Mouse (Mus musculus): ENCODE measurements around the gene Cd28.

DNA sequence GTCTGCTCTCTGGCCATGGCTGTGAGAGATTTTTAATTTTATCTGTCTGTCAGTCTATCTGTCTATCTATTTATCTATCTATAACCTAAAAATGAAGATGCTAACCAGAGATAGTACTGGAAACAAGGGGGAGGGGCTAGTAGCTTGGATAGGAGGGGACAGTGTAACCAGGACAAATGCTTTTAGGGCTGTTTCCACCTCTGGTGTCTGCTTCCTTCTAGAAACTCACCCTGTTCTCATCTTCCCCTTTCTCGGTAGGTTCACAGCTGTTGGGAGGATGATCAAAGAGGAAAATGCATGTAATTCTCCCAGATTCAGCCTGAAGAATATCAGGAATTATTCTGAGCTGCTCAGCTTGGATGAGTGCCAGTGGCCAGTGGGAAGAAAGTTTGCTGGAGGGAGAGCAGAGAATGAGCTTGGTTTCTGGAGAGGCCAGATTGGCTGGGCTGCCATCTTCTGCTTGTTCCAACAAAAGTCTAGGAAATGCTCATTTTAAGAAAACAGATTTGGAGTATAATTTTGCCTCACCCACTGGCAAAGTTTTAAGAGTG, 83.3 kb downstream of the Cd28 start:
- TF ChIP-seq CTCF (IDR thresholded peaks at IDR 0.05; ENCODE audit: control insufficient read depth, insufficient read depth, low read length) = no peak
- TF ChIP-seq POLR2A (IDR thresholded peaks at IDR 0.05; ENCODE audit: borderline replicate concordance, control insufficient read depth, low read depth, low read length) = no peak

Data from bone marrow, adult 2 months (tissue).